Comparison of ENCODE assay signal across 8 mouse cellular contexts in the genomic region with DNA sequence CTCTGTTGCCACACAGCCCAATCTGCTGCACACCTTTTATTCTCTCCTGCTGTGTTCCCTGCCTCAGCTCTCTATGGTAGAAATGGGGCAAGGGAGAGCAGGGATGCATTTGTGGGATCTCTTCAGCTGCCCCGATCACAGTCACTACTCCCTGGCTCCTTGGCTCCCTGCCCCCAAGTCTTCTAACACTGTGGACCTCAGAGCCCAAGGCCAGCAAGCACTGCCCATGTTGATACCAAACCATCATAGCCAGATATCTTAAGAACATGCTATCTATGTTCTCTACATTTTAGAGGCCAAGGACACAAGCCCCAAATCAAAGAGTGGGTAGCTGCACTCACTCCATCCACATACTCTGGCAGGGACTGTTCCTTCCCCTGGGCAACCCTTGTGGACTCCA.
"Had no signal": no experiment of that assay in that cellular context is flagged by ENCODE, and none has a peak within 500 bp of the region (broad histone marks: within the 10 kb centered on the region; RNA-seq: fewer than 3 reads in every experiment).

No protein-coding gene starts in this region.

- H3K27ac ChIP-seq: layer of hippocampus, adult 2 months; limb, embryonic 13.5 days; liver, embryonic 14.5 days; neural tube, embryonic 15.5 days had no signal

- H3K9ac ChIP-seq: limb, embryonic 13.5 days; liver, embryonic 14.5 days; neural tube, embryonic 15.5 days had no signal

- H3K9me3 ChIP-seq: limb, embryonic 13.5 days; neural tube, embryonic 15.5 days had no signal

- H3K4me2 ChIP-seq: neural tube, embryonic 15.5 days had no signal

- H3K4me3 ChIP-seq: layer of hippocampus, adult 2 months; limb, embryonic 13.5 days; myocyte; neural tube, embryonic 15.5 days had no signal

- ATAC-seq: intestine, postnatal 0 days had no signal

- H3K36me3 ChIP-seq: limb, embryonic 13.5 days had no signal

- DNase-seq: right cerebral cortex, adult 18-20 months; right cerebral cortex, postnatal 25 days had no signal
